10 mouse cellular contexts compared by ENCODE assay signal in the genomic region with DNA sequence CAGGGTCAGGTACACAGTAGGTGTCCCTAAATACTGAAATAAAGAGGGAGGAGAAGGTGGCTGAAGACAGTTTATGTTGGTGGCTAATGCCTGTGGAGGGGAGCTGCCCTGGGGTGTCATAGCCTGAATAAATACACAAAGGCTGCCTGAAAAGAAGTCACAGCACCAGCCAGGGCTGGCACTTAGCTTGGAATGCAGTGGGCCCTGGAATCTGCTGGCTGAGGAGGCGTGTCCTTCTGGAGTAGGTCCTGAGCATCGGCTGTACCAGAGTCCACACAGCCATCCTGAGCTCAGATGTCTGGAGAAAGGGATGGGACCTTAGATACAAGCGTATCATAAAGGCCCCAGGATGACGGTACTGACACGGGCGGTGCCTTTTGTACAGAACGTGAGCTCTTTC. TPM values are rescaled to one million over a fixed set of nuclear protein-coding genes. Genes with fewer than 3 reads are reported as not detected.
A peak's percentile ranks its signal among the peaks of the same experiment; 100 is the strongest.
DNase-seq lines count a peak whose midpoint lies in the region; ATAC-seq and TF ChIP-seq lines count a peak whose summit lies in the region.
"Had no signal": no experiment of that assay in that cellular context is flagged by ENCODE, and none has a peak within 500 bp of the region (broad histone marks: within the 10 kb centered on the region; RNA-seq: fewer than 3 reads in every experiment).

No protein-coding gene starts in this region.

- no peak overlapping the region for H3K4me2 ChIP-seq in kidney, embryonic 15.5 days
- H3K4me2 ChIP-seq in lung, postnatal 0 days (replicated peaks; ENCODE audit: low read depth, low read length), result no peak overlapping the region
- no peak overlapping the region for H3K4me2 ChIP-seq in hindbrain, embryonic 12.5 days (replicated peaks)

- H3K27me3 ChIP-seq in erythroblast, embryonic 14.5 days (ENCODE audit: control insufficient read depth), result no peaks in the 10 kb centered on the region
- no peaks in the 10 kb centered on the region for H3K27me3 ChIP-seq in kidney, embryonic 15.5 days
- no peaks in the 10 kb centered on the region for H3K27me3 ChIP-seq in lung, postnatal 0 days (replicated peaks; ENCODE audit: insufficient read depth, low read length)
- H3K27me3 ChIP-seq in hindbrain, embryonic 12.5 days, result 0 out of 2 replicates have a peak, but pooled peaks cover 11% of the 10 kb centered on the region

- TF ChIP-seq CTCF in lung, postnatal 0 days (IDR thresholded peaks at IDR 0.05), result no peak

- H3K4me1 ChIP-seq in erythroblast, embryonic 14.5 days (ENCODE audit: control insufficient read depth), result peaks cover 75% of the 10 kb centered on the region
- H3K4me1 ChIP-seq in kidney, embryonic 15.5 days, result peaks cover 46% of the 10 kb centered on the region
- H3K4me1 ChIP-seq in lung, postnatal 0 days (ENCODE audit: insufficient read depth, low read depth, low read length), result peaks cover 17% of the 10 kb centered on the region; the same call in 1 of the 2 replicates
- peaks cover 21% of the 10 kb centered on the region for H3K4me1 ChIP-seq in hindbrain, embryonic 12.5 days

- ATAC-seq in erythroblast, adult 5-6 weeks (replicated peaks; ENCODE audit: low FRiP score, poor library complexity, severe bottlenecking), result no peak
- ATAC-seq in kidney, embryonic 15.5 days (replicated peaks; ENCODE audit: low FRiP score), result no peak
- no peak for ATAC-seq in lung, postnatal 0 days
- no peak for ATAC-seq in hindbrain, embryonic 12.5 days (ENCODE audit: low FRiP score)

- peak overlapping the region; percentile 76 for H3K4me3 ChIP-seq in erythroblast, embryonic 14.5 days (replicated peaks)
- H3K4me3 ChIP-seq in kidney, embryonic 15.5 days (replicated peaks), result no peak overlapping the region
- no peak overlapping the region for H3K4me3 ChIP-seq in lung, postnatal 0 days (ENCODE audit: low read depth, low read length)
- no peak overlapping the region for H3K4me3 ChIP-seq in hindbrain, embryonic 12.5 days

- H3K27ac ChIP-seq in kidney, embryonic 15.5 days, result peak overlapping the region; percentile 97
- H3K27ac ChIP-seq in lung, postnatal 0 days (ENCODE audit: low read length), result peak overlapping the region; percentile 94
- no peak overlapping the region for H3K27ac ChIP-seq in hindbrain, embryonic 12.5 days

- DNase-seq in Muller cell, postnatal 12 days (ENCODE audit: inconsistent ontology term), result peak; percentile 84
- DNase-seq in lung, postnatal 0 days (ENCODE audit: low spot score), result peak; percentile 67
- no peak for DNase-seq in urinary bladder, postnatal 36 days (ENCODE audit: low spot score in 2 of 2)
- no peak for DNase-seq in right cerebral cortex, postnatal 14 days
- DNase-seq: adrenal gland, postnatal 14 days had no signal

- no peak for TF ChIP-seq EP300 in lung, postnatal 0 days (IDR thresholded peaks at IDR 0.05)

- H3K9me3 ChIP-seq in erythroblast, embryonic 14.5 days (ENCODE audit: control insufficient read depth, low read length), result no peaks in the 10 kb centered on the region
- H3K9me3 ChIP-seq in kidney, embryonic 15.5 days (replicated peaks), result no peaks in the 10 kb centered on the region
- H3K9me3 ChIP-seq in lung, postnatal 0 days (ENCODE audit: low read length), result no peaks in the 10 kb centered on the region
- no peaks in the 10 kb centered on the region for H3K9me3 ChIP-seq in hindbrain, embryonic 12.5 days (replicated peaks)

- 75% methylated on average over 7 of the region's 7 CpGs for WGBS in kidney, embryonic 15.5 days
- WGBS in lung, postnatal 0 days, result 53% methylated on average over 7 of the region's 7 CpGs
- WGBS in hindbrain, embryonic 12.5 days, result 73% methylated on average over 7 of the region's 7 CpGs

- no peak overlapping the region for H3K9ac ChIP-seq in kidney, embryonic 15.5 days
- no peak overlapping the region for H3K9ac ChIP-seq in lung, postnatal 0 days (replicated peaks; ENCODE audit: low read depth)
- no peak overlapping the region for H3K9ac ChIP-seq in hindbrain, embryonic 12.5 days

- peaks cover 31% of the 10 kb centered on the region for H3K36me3 ChIP-seq in erythroblast, embryonic 14.5 days (ENCODE audit: control insufficient read depth)
- peaks cover 9% of the 10 kb centered on the region for H3K36me3 ChIP-seq in kidney, embryonic 15.5 days
- peaks cover 12% of the 10 kb centered on the region; the same call in 1 of the 2 replicates for H3K36me3 ChIP-seq in lung, postnatal 0 days (ENCODE audit: insufficient read depth, low read length)
- H3K36me3 ChIP-seq in hindbrain, embryonic 12.5 days, result peaks cover 5% of the 10 kb centered on the region; the same call in 1 of the 2 replicates

RNA-seq across cellular contexts. Expression of gene Sertad1, which starts 5.1 kb away (rescaled TPM):
- 17.9 and 18.5 TPM in 2 replicates for polyA plus RNA-seq in erythroblast, embryonic 14.5 days (2012)
- 26.5 and 34.1 TPM in 2 replicates for total RNA-seq in erythroblast, adult 5-6 weeks (2015; ENCODE audit: low replicate concordance)
- total RNA-seq in erythroblast, adult 5-6 weeks (2017; ENCODE audit: low replicate concordance), result 26.2 and 30.5 TPM in 2 replicates
- 40.5 and 41.0 TPM in 2 replicates for polyA plus RNA-seq in kidney, embryonic 15.5 days (2015; fragmentation: Nextera tagmentation; extraction: Ambion mirVana)
- polyA plus RNA-seq in lung, postnatal 0 days (2015; fragmentation: Nextera tagmentation; extraction: Ambion mirVana), result 79.4 and 79.6 TPM in 2 replicates
- polyA plus RNA-seq in hindbrain, embryonic 12.5 days (2016; fragmentation: Nextera tagmentation; extraction: Ambion mirVana), result 17.5 TPM in 2 replicates

RNA-seq across cellular contexts. Expression of gene Prx, which starts 7.3 kb away (rescaled TPM):
- 0.41 TPM in 2 replicates for polyA plus RNA-seq in erythroblast, embryonic 14.5 days (2012)
- not detected in 2 replicates for total RNA-seq in erythroblast, adult 5-6 weeks (2015; ENCODE audit: low replicate concordance)
- total RNA-seq in erythroblast, adult 5-6 weeks (2017; ENCODE audit: low replicate concordance), result 0.28 and 0.43 TPM in 2 replicates
- polyA plus RNA-seq in kidney, embryonic 15.5 days (2015; fragmentation: Nextera tagmentation; extraction: Ambion mirVana), result 4.0 and 4.8 TPM in 2 replicates
- 73.2 and 75.2 TPM in 2 replicates for polyA plus RNA-seq in lung, postnatal 0 days (2015; fragmentation: Nextera tagmentation; extraction: Ambion mirVana)
- polyA plus RNA-seq in hindbrain, embryonic 12.5 days (2016; fragmentation: Nextera tagmentation; extraction: Ambion mirVana), result 2.5 and 3.5 TPM in 2 replicates

RNA-seq across cellular contexts. Expression of gene Sertad3, which starts 18.3 kb away (rescaled TPM):
- 9.6 and 9.9 TPM in 2 replicates for polyA plus RNA-seq in erythroblast, embryonic 14.5 days (2012)
- total RNA-seq in erythroblast, adult 5-6 weeks (2015; ENCODE audit: low replicate concordance), result 31.8 and 57.3 TPM in 2 replicates
- total RNA-seq in erythroblast, adult 5-6 weeks (2017; ENCODE audit: low replicate concordance), result 56.2 and 61.8 TPM in 2 replicates
- polyA plus RNA-seq in kidney, embryonic 15.5 days (2015; fragmentation: Nextera tagmentation; extraction: Ambion mirVana), result 30.3 and 32.0 TPM in 2 replicates
- 33.0 TPM in 2 replicates for polyA plus RNA-seq in lung, postnatal 0 days (2015; fragmentation: Nextera tagmentation; extraction: Ambion mirVana)
- 20.8 and 22.3 TPM in 2 replicates for polyA plus RNA-seq in hindbrain, embryonic 12.5 days (2016; fragmentation: Nextera tagmentation; extraction: Ambion mirVana)

RNA-seq across cellular contexts. Expression of gene Hipk4, which starts 31.2 kb away (rescaled TPM):
- 0.27 and 0.38 TPM in 2 replicates for polyA plus RNA-seq in erythroblast, embryonic 14.5 days (2012)
- not detected in 2 replicates for total RNA-seq in erythroblast, adult 5-6 weeks (2015; ENCODE audit: low replicate concordance)
- total RNA-seq in erythroblast, adult 5-6 weeks (2017; ENCODE audit: low replicate concordance), result not detected in 2 replicates
- polyA plus RNA-seq in kidney, embryonic 15.5 days (2015; fragmentation: Nextera tagmentation; extraction: Ambion mirVana), result 0.39 and 0.92 TPM in 2 replicates
- polyA plus RNA-seq in lung, postnatal 0 days (2015; fragmentation: Nextera tagmentation; extraction: Ambion mirVana), result 0.27 and 0.31 TPM in 2 replicates
- 0.36 and 0.66 TPM in 2 replicates for polyA plus RNA-seq in hindbrain, embryonic 12.5 days (2016; fragmentation: Nextera tagmentation; extraction: Ambion mirVana)
- total RNA-seq: hematopoietic stem cell, adult 5-6 weeks had no signal

RNA-seq across cellular contexts. Expression of gene Blvrb, which starts 44.1 kb away (rescaled TPM):
- 842 and 917 TPM in 2 replicates for polyA plus RNA-seq in erythroblast, embryonic 14.5 days (2012)
- 379 and 403 TPM in 2 replicates for total RNA-seq in erythroblast, adult 5-6 weeks (2015; ENCODE audit: low replicate concordance)
- 431 and 604 TPM in 2 replicates for total RNA-seq in erythroblast, adult 5-6 weeks (2017; ENCODE audit: low replicate concordance)
- 44.5 and 57.4 TPM in 2 replicates for polyA plus RNA-seq in kidney, embryonic 15.5 days (2015; fragmentation: Nextera tagmentation; extraction: Ambion mirVana)
- polyA plus RNA-seq in lung, postnatal 0 days (2015; fragmentation: Nextera tagmentation; extraction: Ambion mirVana), result 61.7 and 63.4 TPM in 2 replicates
- 26.6 and 27.3 TPM in 2 replicates for polyA plus RNA-seq in hindbrain, embryonic 12.5 days (2016; fragmentation: Nextera tagmentation; extraction: Ambion mirVana)

Comparison
In these comparisons a context has a peak if more than half of its experiments do, and no peak if none do; other contexts are left out.
1. DNase-seq: peak in Muller cell, postnatal 12 days (single experiment) and lung, postnatal 0 days (single experiment); none in urinary bladder, postnatal 36 days (0 of 2) and right cerebral cortex, postnatal 14 days (single experiment).
2. RNA of gene Prx, which starts 7.3 kb away (polyA plus RNA-seq): 73.2 to 75.2 TPM in lung, postnatal 0 days; 4.0 to 4.8 TPM in kidney, embryonic 15.5 days, 2.5 to 3.5 TPM in hindbrain, embryonic 12.5 days and 0.41 TPM in erythroblast, embryonic 14.5 days; every median in the first group is over 10 times any median in the second.